Mouse (Mus musculus) thymus, adult 2 months (tissue): ENCODE results near the gene Arhgap33.

ENCODE experiments used
- CTCF ChIP-seq: fragments of 200-500 bp; IDR thresholded peaks from 2 replicates; pipeline ENCODE4 v1.5.1; 2012; ENCODE audit warnings: mild to moderate bottlenecking, control low read depth, low read length, moderate library complexity, borderline replicate concordance; ENCODE audit not compliant: control insufficient read depth, poor library complexity, insufficient read depth; ENCODE audit errors: extremely low read depth
- POLR2A ChIP-seq: fragments of 200-500 bp; IDR thresholded peaks from 2 replicates; pipeline ENCODE4 v1.6.1; 2012; ENCODE audit warnings: mild to moderate bottlenecking, low read length, control low read depth, moderate library complexity; ENCODE audit not compliant: control insufficient read depth, poor library complexity, insufficient read depth; ENCODE audit errors: extremely low read depth

DNA sequence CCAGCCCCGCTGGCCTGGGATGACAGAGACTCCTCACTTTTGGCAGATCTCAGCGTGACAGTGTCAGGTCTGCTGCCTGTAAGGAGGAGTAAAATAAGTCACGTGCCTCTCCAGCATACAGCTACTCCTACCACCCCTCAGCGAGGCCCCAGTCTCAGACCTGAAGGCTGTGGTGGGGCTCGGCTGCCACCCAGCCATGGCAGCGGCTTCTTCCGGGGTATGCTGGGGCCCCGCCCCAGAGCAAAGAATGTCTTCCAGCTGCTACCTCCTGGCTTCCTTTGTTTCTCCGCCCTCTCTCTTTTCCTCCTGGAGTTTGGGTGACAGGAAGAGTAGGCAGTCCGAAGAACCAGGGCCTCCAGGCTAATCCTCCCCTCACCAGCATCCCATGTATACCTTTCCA lies 8.9 kb downstream of the Arhgap33 start:
- TF ChIP-seq CTCF: no peak
- TF ChIP-seq POLR2A: no peak
